Mouse (Mus musculus) left cerebral cortex, postnatal 10 days (tissue): ENCODE data around the gene Arsb. TPM values are rescaled to one million over a fixed set of nuclear protein-coding genes. Genes with fewer than 3 reads are reported as not detected.

Experiments
- DNase-seq, 2 experiments: peaks; one replicate each; pipeline ENCODE4 v3.0.0; 2021 to 2022; ENCODE audit warnings: low spot score in 2 of 2, mixed read lengths in 1 of 2; ENCODE audit errors: extremely low spot score in 1 of 2
- intact Hi-C: fragments of 180-260 bp; cut with DNase I; formaldehyde crosslinking; loops from one replicate; pipeline ENCODE4 v1.15.1; 2025
- total RNA-seq, 2 experiments: library from RNA; stranded (reverse); gene quantifications; 2 replicates each; pipeline ENCODE4 v1.2.3; 2021

Arsb gene
- total RNA-seq, 2 experiments from 2014 or later = 76.5 to 81.2 TPM

- no peak for DNase-seq
- intact Hi-C loops = no loop called here
These were observed 100.3 kb downstream of the Arsb start for GRCm38 (mm10) chr13:93871681-93872080.

DNA sequence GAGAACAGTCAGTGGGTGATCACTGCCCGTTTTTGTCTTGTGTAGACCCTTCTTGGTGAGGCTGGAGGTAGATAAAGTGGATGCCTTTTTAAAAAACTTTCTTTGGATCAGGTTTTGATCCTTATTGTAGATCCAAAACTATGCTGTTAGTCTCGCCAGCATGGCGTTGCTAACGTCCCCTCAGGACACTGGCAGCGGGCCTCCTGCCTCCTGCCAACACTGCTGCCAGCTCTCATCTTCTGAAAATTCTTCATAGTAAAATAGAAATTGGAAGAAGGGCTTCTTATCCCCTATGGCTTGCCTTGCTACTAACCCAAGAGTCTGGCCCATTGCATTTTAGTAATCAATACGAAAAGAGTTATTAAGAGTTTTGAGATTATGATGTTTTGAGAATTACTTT is 101.2 kb downstream of the Arsb start:
- no peak for DNase-seq
- intact Hi-C loops = no loop called here

DNA sequence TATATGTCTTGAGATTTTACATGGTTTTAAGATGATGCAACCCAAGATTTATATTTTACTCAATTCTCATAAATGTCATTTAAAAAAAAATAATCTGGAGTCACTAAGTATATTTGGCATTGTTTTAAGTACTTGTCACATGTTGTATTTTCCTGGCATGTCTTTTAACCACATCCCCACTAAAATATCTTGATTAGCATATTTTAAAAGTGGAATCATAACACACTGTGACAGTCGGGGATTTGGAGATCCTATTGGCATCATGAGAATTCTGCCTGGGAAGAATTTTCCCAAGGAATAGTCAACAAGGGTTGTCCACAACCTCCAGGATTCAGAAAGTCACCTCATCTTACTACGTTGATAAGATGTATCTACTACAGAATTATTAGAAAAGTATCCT is 106.5 kb downstream of the Arsb start:
- DNase-seq = no peak
- intact Hi-C loops = no loop called here

DNA sequence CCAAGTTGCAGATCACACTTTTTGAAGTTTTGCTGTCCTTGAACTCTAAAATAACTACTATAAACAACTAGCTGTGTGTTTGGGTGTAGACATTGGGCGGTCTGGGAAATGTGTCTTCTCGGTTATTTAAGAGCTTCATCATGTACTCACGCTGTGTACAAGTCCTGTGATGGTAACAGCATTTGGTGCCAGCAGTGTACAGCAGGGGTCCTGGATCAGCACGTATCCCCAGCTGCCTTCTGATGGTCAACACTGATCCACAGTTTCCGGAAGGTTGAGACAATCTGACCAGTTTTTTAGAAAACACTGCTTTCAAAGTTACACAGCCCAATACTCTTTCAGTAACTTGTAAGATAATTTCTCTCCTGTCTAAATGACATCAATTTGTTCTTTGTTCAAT is 108.0 kb downstream of the Arsb start:
- intact Hi-C loops = no loop called here
- no peak for DNase-seq

- intact Hi-C loops = no loop called here
- DNase-seq = no peak
These were observed 110.7 kb downstream of the Arsb start for GRCm38 (mm10) chr13:93882132-93882531.

DNA sequence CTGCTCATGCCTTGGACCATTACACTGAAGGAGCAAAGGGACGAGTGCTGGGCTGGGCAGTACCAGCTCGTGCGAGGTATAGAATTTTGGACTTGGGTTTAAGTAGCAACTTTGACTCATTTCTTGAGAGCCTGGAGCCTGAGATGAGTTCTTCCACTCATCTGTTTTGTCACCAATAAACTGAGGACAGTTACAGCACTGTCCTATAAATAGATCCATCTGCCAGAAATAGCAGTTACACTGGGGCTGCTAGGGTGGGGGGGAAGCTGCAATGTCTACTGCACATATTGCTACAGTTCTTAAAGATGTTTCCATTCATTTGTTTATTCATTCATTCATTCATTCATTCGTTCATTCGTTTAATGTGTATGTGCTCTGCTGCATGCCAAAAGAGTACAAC is 115.6 kb downstream of the Arsb start:
- intact Hi-C loops = no loop called here
- DNase-seq = no peak

DNA sequence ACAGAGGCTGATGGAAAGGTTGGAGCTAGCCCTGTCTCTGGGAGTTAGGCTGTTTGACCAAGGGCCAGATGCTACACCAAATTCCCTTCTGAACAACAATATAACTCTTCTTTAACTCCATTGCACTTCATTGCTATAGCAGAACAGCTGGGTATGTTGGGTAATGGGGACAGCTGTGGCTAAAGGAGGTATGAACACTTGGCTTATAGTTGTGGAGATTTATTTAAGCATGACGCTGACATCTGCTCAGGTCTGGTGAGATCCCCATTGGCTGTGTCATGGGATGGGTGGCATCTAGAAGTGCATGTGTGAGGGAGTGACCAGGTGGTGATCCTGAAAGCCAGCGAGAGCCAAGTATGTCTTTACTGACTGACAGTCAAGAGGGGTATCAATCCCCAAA is 116.8 kb downstream of the Arsb start:
- intact Hi-C loops = no loop called here

DNA sequence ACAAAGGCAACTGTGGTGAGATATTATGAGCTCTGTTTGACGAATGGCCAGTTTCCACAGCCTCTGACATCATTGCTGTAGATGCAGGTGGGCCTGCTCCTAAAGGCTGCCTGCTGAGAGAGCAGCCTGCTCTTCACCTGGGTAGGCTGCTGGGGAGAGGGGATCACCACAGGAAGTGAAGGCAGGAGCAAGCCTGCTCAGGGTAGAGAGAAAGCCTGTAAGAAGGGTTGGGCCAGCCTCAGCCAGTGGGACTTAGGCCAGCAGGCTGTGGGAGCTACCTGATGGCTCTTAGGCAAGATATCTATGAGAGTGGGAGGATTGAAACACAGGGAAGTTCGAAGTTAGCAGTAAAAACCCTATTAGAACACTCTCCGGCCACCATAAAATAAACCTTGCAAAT is 117.5 kb downstream of the Arsb start:
- intact Hi-C loops = no loop called here
- no peak for DNase-seq

More for the DNA sequence above, 116.8 kb downstream of the Arsb start:
- no peak for DNase-seq

GRCm38 (mm10) chr13:93889991-93890390 is 118.6 kb downstream of the Arsb start:
- intact Hi-C loops = no loop called here
- no peak for DNase-seq

DNA sequence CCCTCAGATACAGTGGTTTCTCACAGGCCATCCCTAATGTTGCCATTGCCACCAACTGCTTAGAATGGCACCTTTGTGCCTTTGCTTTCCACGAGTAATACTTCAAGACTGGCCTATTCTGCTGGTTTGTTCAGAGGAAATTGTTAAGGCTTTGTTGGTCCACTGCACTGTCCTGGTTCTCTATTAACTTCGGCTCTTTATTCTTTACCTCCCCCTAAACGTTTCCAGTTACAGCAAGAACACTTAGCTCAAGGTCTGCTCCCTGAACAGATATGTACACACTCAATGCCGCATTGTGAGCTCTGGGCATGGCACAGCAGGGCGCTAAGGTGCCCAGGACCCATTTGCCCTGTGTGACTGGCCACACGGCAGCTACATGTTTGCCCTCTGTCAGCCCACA is 119.8 kb downstream of the Arsb start:
- intact Hi-C loops = no loop called here
- no peak for DNase-seq

DNA sequence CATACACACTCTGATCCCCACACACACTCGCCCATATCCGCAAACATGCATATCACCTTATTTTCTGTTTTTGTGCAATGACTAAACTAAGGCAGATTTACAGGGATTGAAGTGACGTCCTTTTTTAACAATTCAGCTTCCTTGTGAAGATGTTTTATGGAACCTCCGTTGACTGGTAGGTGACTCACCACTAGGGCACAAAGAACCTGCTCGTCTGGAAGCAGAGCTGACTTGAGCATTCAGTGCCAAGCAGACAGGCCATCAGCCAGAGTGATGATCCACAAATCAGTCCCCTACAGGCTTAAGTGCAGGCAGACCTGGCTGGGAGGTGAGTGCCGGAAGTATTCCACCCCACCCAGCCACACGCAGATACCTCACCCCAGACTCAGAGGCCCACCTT is 120.7 kb downstream of the Arsb start:
- intact Hi-C loops = no loop called here
- no peak for DNase-seq

DNA sequence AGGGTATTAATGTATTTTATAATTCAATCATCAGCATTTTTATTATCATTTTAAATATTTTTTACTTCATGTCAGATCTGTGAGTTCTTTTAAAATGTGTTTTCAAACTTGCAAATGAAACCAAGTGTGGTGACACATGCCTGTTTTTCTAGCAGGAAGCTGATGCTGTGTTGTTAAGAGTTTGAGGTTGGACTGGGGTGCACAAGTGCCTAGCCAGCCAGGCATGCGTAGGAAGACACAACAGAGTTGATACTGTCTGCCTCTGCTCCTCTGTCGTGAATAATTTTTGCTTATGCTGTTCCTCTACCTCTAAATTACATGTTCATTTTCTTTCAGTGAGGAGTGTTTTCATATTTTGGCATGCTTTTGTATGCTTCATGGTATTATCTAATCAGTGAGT is 122.7 kb downstream of the Arsb start:
- intact Hi-C loops = no loop called here
- no peak for DNase-seq

- no peak for DNase-seq
- intact Hi-C loops = no loop called here
These were observed 124.0 kb downstream of the Arsb start for GRCm38 (mm10) chr13:93895430-93895829.

DNA sequence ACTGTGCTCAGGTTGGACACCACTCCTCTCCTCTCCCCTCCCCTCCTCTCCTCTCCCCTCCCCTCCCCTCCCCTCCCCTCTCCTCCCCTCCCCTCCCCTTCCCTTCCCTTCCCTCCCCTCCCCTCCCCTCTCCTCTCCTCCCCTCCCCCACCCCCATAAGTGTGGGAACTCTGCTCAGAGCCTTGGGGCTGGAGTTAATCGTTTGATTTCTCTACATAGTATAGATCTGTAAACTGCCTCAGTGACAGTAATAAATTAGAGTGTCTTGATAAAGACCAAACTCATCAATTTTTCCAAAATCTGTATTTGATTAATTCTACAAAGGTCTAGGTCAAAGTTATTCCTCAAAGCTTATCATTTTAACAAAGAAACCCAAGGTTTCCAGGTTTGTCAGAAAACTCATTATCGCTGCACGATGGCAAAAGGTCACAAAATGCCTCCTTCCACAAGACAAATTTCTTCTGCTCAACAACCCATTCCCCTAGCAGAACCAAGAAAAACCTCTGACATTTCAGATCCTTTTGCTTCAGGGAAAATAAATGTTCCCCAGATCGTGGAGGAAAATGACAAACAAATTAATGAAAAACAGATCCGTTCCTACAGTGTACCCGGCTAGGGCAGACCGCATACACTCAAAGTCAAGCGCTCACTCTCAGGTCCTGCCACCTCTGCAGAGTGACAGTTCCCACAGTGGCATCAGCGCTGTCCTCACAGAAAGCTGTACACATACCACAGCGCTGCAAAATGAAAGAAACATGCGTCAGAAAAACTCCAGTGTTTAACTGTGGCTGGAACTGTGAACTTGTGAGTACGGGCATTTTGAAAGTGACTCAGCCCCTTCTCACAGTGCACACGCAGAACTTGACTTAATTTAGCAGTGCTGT is 126.8 kb downstream of the Arsb start:
- DNase-seq = no peak
- intact Hi-C loops = no loop called here

- no peak for DNase-seq
- intact Hi-C loops = no loop called here
These were observed 128.2 kb downstream of the Arsb start for GRCm38 (mm10) chr13:93899378-93900256.

GRCm38 (mm10) chr13:93900934-93901626 is 129.7 kb downstream of the Arsb start:
- DNase-seq = no peak
- intact Hi-C loops = no loop called here

- DNase-seq = no peak
- intact Hi-C loops = no loop called here
These were observed 130.7 kb downstream of the Arsb start for GRCm38 (mm10) chr13:93902126-93902525.

GRCm38 (mm10) chr13:93906552-93907245 is 135.3 kb downstream of the Arsb start:
- intact Hi-C loops = no loop called here
- DNase-seq = no peak

DNA sequence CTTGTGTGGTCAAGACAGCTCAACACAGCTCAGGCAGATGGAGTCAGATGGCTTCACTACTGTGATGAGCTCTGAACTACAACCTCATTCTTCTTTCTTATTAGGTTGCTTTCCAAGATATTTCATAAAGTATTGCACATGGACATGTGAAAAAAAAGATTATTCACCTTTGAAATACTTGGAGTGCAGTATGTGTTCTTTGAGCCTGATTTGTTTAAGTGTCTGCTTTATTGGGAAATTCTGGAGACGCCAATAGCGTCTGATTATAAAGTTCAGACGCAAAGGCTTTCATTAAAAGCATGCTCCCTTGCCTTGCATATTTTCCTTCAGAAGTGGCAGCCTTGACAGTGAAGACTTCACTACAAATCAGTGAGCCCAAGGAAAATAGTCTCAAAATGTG is 136.5 kb downstream of the Arsb start:
- intact Hi-C loops = no loop called here
- DNase-seq = no peak
